Mouse (Mus musculus) midbrain, postnatal 0 days (tissue): Measurements from ENCODE around the gene Mamstr. TPM values are rescaled to one million over a fixed set of nuclear protein-coding genes. Genes with fewer than 3 reads are reported as not detected.
"Not testable (repeated sequence)": the region's sequence is repeated elsewhere in the genome, so short reads cannot be mapped to it uniquely, and the experiment has no call there.

Experiments
- ATAC-seq: fragments of 200-750 bp; cut with Nextera tagmentation; 2 replicates; pipeline ENCODE4 v1.8.0; 2017; ENCODE audit warnings: moderate number of reproducible peaks, mild to moderate bottlenecking, moderate TSS enrichment, moderate library complexity; ENCODE audit not compliant: low FRiP score
- DNase-seq: peaks from one replicate; pipeline ENCODE4 v3.0.0-alpha.2; 2015; ENCODE audit warnings: low spot score
- H3K27ac ChIP-seq: fragments of 300-500 bp; sonication (generic); 2 replicates; pipeline ENCODE4 v1.5.1; 2014; ENCODE audit warnings: low read depth, mild to moderate bottlenecking, low read length, mixed read lengths
- H3K27me3 ChIP-seq: fragments of 300-500 bp; sonication (generic); 2 replicates; pipeline ENCODE4 v1.6.1; 2014; ENCODE audit warnings: low read length, control low read depth, mixed read lengths; ENCODE audit not compliant: insufficient read depth
- H3K36me3 ChIP-seq: fragments of 300-500 bp; sonication (generic); 2 replicates; pipeline ENCODE4 v1.6.1; 2014; ENCODE audit warnings: low read length, control low read depth, mixed read lengths; ENCODE audit not compliant: insufficient read depth
- H3K4me1 ChIP-seq: fragments of 300-500 bp; sonication (generic); 2 replicates; pipeline ENCODE4 v1.6.1; 2014; ENCODE audit warnings: mild to moderate bottlenecking, control low read depth, antibody characterized with exemption, low read length, mixed read lengths; ENCODE audit not compliant: insufficient read depth
- H3K4me2 ChIP-seq: fragments of 300-500 bp; sonication (generic); 2 replicates; pipeline ENCODE4 v1.6.1; 2014; ENCODE audit warnings: low read depth, mild to moderate bottlenecking, low read length, mixed read lengths; ENCODE audit not compliant: poor library complexity, severe bottlenecking
- H3K4me3 ChIP-seq: fragments of 300-500 bp; sonication (generic); 2 replicates; pipeline ENCODE4 v1.5.1; 2014; ENCODE audit warnings: low read depth, mild to moderate bottlenecking, low read length, moderate library complexity
- H3K9ac ChIP-seq: fragments of 300-500 bp; sonication (generic); replicated peaks from 2 replicates; pipeline ENCODE4 v1.6.1; 2014; ENCODE audit warnings: mild to moderate bottlenecking, low read length, moderate library complexity, mixed read lengths; ENCODE audit not compliant: poor library complexity, severe bottlenecking
- H3K9me3 ChIP-seq: fragments of 300-500 bp; sonication (generic); 2 replicates; pipeline ENCODE4 v1.6.1; 2016; ENCODE audit warnings: low read length, control low read depth
- CTCF ChIP-seq: IDR thresholded peaks from 2 replicates; pipeline ENCODE4 v1.5.1; 2016; ENCODE audit warnings: antibody characterized with exemption, mild to moderate bottlenecking
- WGBS: fragments of 180-500 bp; shearing (Covaris S2); extraction: QIAGEN DNeasy Blood & Tissue Kit; methylation state at CpG from one replicate; pipeline ENCODE4 v1.1.7; 2014; 5-methylcytosine and 5-hydroxymethylcytosine counted together
- polyA plus RNA-seq: library from polyadenylated mRNA; unstranded; fragments of >200 nt; fragmentation: Nextera tagmentation; extraction: Ambion mirVana; gene quantifications from 2 replicates; pipeline ENCODE4 v1.2.1, GENCODE M21; 2015
- total RNA-seq: library from RNA; depleted of rRNA; stranded (reverse); fragments of >200 nt; gene quantifications from 2 replicates; pipeline ENCODE4 v1.2.3, GENCODE M21; 2014

The Mamstr gene
- total and polyA plus RNA-seq, 2 experiments from 2014 or later, result 3.0 to 3.3 TPM

GRCm38 (mm10) chr7:45654424-45655047 is 14.8 kb downstream of the Mamstr start:
- Histone ChIP-seq H3K27ac (no peak overlapping the region; the same call in 1 of the 2 replicates), H3K4me1 (peaks cover 3% of the 10 kb centered on the region), H3K9me3 (no peaks in the 10 kb centered on the region), H3K4me2 (peak overlapping the region; percentile 15; the same call in 1 of the 2 replicates), H3K36me3 (no peaks in the 10 kb centered on the region), H3K4me3 (no peak overlapping the region), H3K27me3 (no peaks in the 10 kb centered on the region), H3K9ac (no peak overlapping the region)
- TF ChIP-seq CTCF, result no peak
- ATAC-seq (peak; percentile 34; the same call in 1 of the 2 replicates), DNase-seq (peak; percentile 42)
- 22% methylated on average over 17 of the region's 17 CpGs for WGBS

- H3K9ac ChIP-seq, result no peak overlapping the region
- no peak overlapping the region for H3K4me3 ChIP-seq
- TF ChIP-seq CTCF, result no peak
- no peaks in the 10 kb centered on the region for H3K4me1 ChIP-seq
- no peaks in the 10 kb centered on the region for H3K36me3 ChIP-seq
- no peaks in the 10 kb centered on the region for H3K27me3 ChIP-seq
- no peak overlapping the region for H3K4me2 ChIP-seq
- DNase-seq (no peak), ATAC-seq (no peak)
- H3K27ac ChIP-seq, result no peak overlapping the region
- H3K9me3 ChIP-seq, result no peaks in the 10 kb centered on the region
- 86% methylated on average over 11 of the region's 11 CpGs for WGBS
These were observed 21.1 kb downstream of the Mamstr start for GRCm38 (mm10) chr7:45660746-45661478.

- not testable (repeated sequence) for H3K4me2 ChIP-seq, DNase-seq, H3K36me3 ChIP-seq, H3K9me3 ChIP-seq, H3K4me1 ChIP-seq, H3K4me3 ChIP-seq, H3K9ac ChIP-seq, ATAC-seq, H3K27me3 ChIP-seq, H3K27ac ChIP-seq
- 89% methylated on average over 6 of the region's 6 CpGs for WGBS
These were observed 21.9 kb downstream of the Mamstr start for GRCm38 (mm10) chr7:45661702-45662101.

- Histone ChIP-seq H3K27ac (no peak overlapping the region), H3K4me2 (no peak overlapping the region), H3K9ac (no peak overlapping the region), H3K9me3 (no peaks in the 10 kb centered on the region), H3K4me3 (no peak overlapping the region), H3K36me3 (no peaks in the 10 kb centered on the region), H3K27me3 (no peaks in the 10 kb centered on the region), H3K4me1 (no peaks in the 10 kb centered on the region)
- WGBS, result 61% methylated on average over 13 of the region's 13 CpGs
- ATAC-seq, result no peak
- no peak for DNase-seq
- TF ChIP-seq CTCF, result no peak
These were observed 25.7 kb downstream of the Mamstr start for GRCm38 (mm10) chr7:45665303-45666138.

GRCm38 (mm10) chr7:45666161-45666560 is 26.4 kb downstream of the Mamstr start, which contains the start of gene Fut2:
Gene Fut2 (minus strand): TSS chr7:45666394.
- Histone ChIP-seq H3K27ac (no peak within 1 kb of the TSS), H3K9ac (no peak within 1 kb of the TSS), H3K4me3 (no peak within 1 kb of the TSS), H3K27me3 (no peaks in the 10 kb centered on the region), H3K4me1 (no peaks in the 10 kb centered on the region), H3K9me3 (no peaks in the 10 kb centered on the region), H3K4me2 (no peak within 1 kb of the TSS), H3K36me3 (no peaks in the 10 kb centered on the region)
- no peak for DNase-seq
- 84% methylated on average over 7 of the region's 7 CpGs for WGBS
- no peak for TF ChIP-seq CTCF
- ATAC-seq, result no peak
